Mouse (Mus musculus) small intestine, adult 2 months (tissue): ENCODE data around the gene Arfrp1.

Source experiments
- CTCF ChIP-seq: fragments of 200-500 bp; IDR thresholded peaks from 2 replicates; pipeline ENCODE4 v1.5.1; 2012; ENCODE audit warnings: low read depth, mild to moderate bottlenecking, control low read depth, inconsistent platforms, low read length, moderate library complexity, mixed read lengths; ENCODE audit not compliant: insufficient replicate concordance, insufficient read length; ENCODE audit errors: extremely low read depth
- POLR2A ChIP-seq: fragments of 200-500 bp; IDR thresholded peaks from 2 replicates; pipeline ENCODE4 v1.6.1; 2012; ENCODE audit warnings: low read depth, mild to moderate bottlenecking, control low read depth, inconsistent platforms, low read length, moderate library complexity

- no peak for TF ChIP-seq POLR2A
- no peak for TF ChIP-seq CTCF
Observed at GRCm38 (mm10) chr2:181332542-181332941, 32.7 kb downstream of the Arfrp1 start.
